Mouse (Mus musculus) liver, adult 2 months (tissue): ENCODE data around the gene Pla2g4f.

Source experiments
- CTCF ChIP-seq: fragments of 200-500 bp; IDR thresholded peaks from 2 replicates; pipeline ENCODE4 v1.5.1; 2011; ENCODE audit warnings: low read depth, low read length, control low read depth
- POLR2A ChIP-seq: fragments of 200-500 bp; IDR thresholded peaks from 2 replicates; pipeline ENCODE4 v1.6.1; 2011; ENCODE audit warnings: low read length, control low read depth; ENCODE audit not compliant: insufficient read depth; ENCODE audit errors: extremely low read depth

- TF ChIP-seq CTCF (no peak), POLR2A (no peak)
Observed at GRCm38 (mm10) chr2:120331575-120331974, 17.6 kb upstream of the Pla2g4f start.
